Mouse (Mus musculus) heart, postnatal 14 days (tissue): ENCODE results near the gene Atp6v0b. TPM values are rescaled to one million over a fixed set of nuclear protein-coding genes. Genes with fewer than 3 reads are reported as not detected.

Source experiments
- DNase-seq, 2 experiments: peaks; one replicate each; pipeline ENCODE4 v3.0.0; 2021 to 2022
- intact Hi-C: fragments of 180-260 bp; cut with DNase I; formaldehyde crosslinking; loops from one replicate; pipeline ENCODE4 v1.15.1; 2025
- total RNA-seq, 2 experiments: library from RNA; stranded (reverse); gene quantifications; 2 replicates each; pipeline ENCODE4 v1.2.3; 2021

The Atp6v0b gene
- total RNA-seq, 2 experiments from 2014 or later, result 128 to 129 TPM

GRCm38 (mm10) chr4:117878703-117879102, 8.4 kb downstream of the Atp6v0b start:
- no peak for DNase-seq

GRCm38 (mm10) chr4:117878301-117878700, 8.8 kb downstream of the Atp6v0b start:
- DNase-seq, result no peak
- intact Hi-C loops, result no loop called here

More at GRCm38 (mm10) chr4:117878703-117879102, 8.4 kb downstream of the Atp6v0b start:
- intact Hi-C loops, result no loop called here

- intact Hi-C loops, result no loop called here
- no peak for DNase-seq
These were observed 13.5 kb downstream of the Atp6v0b start for GRCm38 (mm10) chr4:117873615-117874014.

- intact Hi-C loops, result no loop called here
- DNase-seq, result no peak
These were observed 14.7 kb downstream of the Atp6v0b start, which contains the start of gene Ccdc24 for GRCm38 (mm10) chr4:117872471-117872886. Gene Ccdc24 (minus strand): TSS chr4:117872557.

- no peak for DNase-seq
- intact Hi-C loops, result no loop called here
These were observed 15.3 kb downstream of the Atp6v0b start for GRCm38 (mm10) chr4:117871787-117872186.

- intact Hi-C loops, result no loop called here
- DNase-seq, result no peak
These were observed 16.7 kb downstream of the Atp6v0b start for GRCm38 (mm10) chr4:117870437-117870836.

- intact Hi-C loops, result loop anchor here (10.0 kb wide), 1 partner anchor 165 kb away; no protein-coding TSS in a partner anchor
- no peak for DNase-seq
These were observed 17.8 kb downstream of the Atp6v0b start for GRCm38 (mm10) chr4:117869317-117869716.

- peak; percentile 71 to 78 for DNase-seq
- intact Hi-C loops, result loop anchor here (2.0 to 10.0 kb wide), 2 partner anchors 37 to 163 kb away; no protein-coding TSS in a partner anchor
These were observed 19.3 kb downstream of the Atp6v0b start for GRCm38 (mm10) chr4:117867823-117868222.

GRCm38 (mm10) chr4:117867000-117867399, 20.1 kb downstream of the Atp6v0b start:
- intact Hi-C loops, result loop anchor here (2.0 to 10.0 kb wide), 2 partner anchors 36 to 162 kb away; no protein-coding TSS in a partner anchor

GRCm38 (mm10) chr4:117866083-117866482, 21.1 kb downstream of the Atp6v0b start:
- DNase-seq, result peak; percentile 68 to 78
- intact Hi-C loops, result loop anchor here (2.0 to 10.0 kb wide), 2 partner anchors 35 to 161 kb away; no protein-coding TSS in a partner anchor

More at GRCm38 (mm10) chr4:117867000-117867399, 20.1 kb downstream of the Atp6v0b start:
- no peak for DNase-seq

- intact Hi-C loops, result loop anchor here (10.0 kb wide), 1 partner anchor 158 kb away; no protein-coding TSS in a partner anchor
- DNase-seq, result no peak
These were observed 24.3 kb downstream of the Atp6v0b start for GRCm38 (mm10) chr4:117862823-117863222.

- intact Hi-C loops, result loop anchor here (10.0 kb wide), 1 partner anchor 156 kb away; no protein-coding TSS in a partner anchor
These were observed 26.6 kb downstream of the Atp6v0b start for GRCm38 (mm10) chr4:117860570-117860969.

GRCm38 (mm10) chr4:117858794-117859193, 28.3 kb downstream of the Atp6v0b start:
- peak; percentile 70 to 75 for DNase-seq
- intact Hi-C loops, result loop anchor here (2.0 kb wide), 1 partner anchor 28 kb away; no protein-coding TSS in a partner anchor

More at GRCm38 (mm10) chr4:117860570-117860969, 26.6 kb downstream of the Atp6v0b start:
- no peak for DNase-seq

- intact Hi-C loops, result no loop called here
- no peak for DNase-seq
These were observed 32.0 kb downstream of the Atp6v0b start for GRCm38 (mm10) chr4:117855146-117855545.

- intact Hi-C loops, result no loop called here
- DNase-seq, result no peak
These were observed 34.8 kb downstream of the Atp6v0b start for GRCm38 (mm10) chr4:117852152-117852868.

GRCm38 (mm10) chr4:117850871-117851270, 36.3 kb downstream of the Atp6v0b start:
- intact Hi-C loops, result no loop called here
- peak; percentile 46 to 52 for DNase-seq

- intact Hi-C loops, result no loop called here
- DNase-seq, result no peak
These were observed 37.0 kb downstream of the Atp6v0b start for GRCm38 (mm10) chr4:117850176-117850575.

- no peak for DNase-seq
- intact Hi-C loops, result no loop called here
These were observed 37.6 kb downstream of the Atp6v0b start for GRCm38 (mm10) chr4:117849506-117849905.

- intact Hi-C loops, result no loop called here
- no peak for DNase-seq
These were observed 38.1 kb downstream of the Atp6v0b start for GRCm38 (mm10) chr4:117849063-117849462.

GRCm38 (mm10) chr4:117847011-117847410, 40.1 kb downstream of the Atp6v0b start:
- intact Hi-C loops, result no loop called here
- DNase-seq, result no peak

- DNase-seq, result no peak
- intact Hi-C loops, result no loop called here
These were observed 40.9 kb downstream of the Atp6v0b start for GRCm38 (mm10) chr4:117846261-117846660.

- DNase-seq, result no peak
- intact Hi-C loops, result no loop called here
These were observed 41.8 kb downstream of the Atp6v0b start for GRCm38 (mm10) chr4:117845316-117845715.
